Mouse (Mus musculus): ENCODE results near the gene Ipo9.

DNA sequence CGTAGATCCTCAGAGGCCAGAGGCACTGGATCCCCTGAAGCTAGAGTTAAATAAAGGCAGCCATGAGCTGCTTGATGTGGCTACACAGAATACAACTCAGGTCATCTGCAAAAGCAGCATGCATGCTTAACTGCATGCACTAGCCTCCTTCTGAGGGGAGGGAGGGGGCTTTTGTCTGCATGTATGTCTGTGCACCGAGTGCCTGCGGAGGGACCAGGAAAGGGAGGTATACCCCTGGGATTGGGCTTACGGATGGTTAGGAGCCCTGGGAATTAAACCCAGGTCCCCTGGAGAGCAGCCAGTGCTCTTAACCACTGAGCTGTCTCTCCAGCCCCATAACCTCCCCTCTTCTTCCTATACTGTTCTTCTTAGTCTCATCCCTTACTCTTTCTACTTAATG is 18.2 kb downstream of the Ipo9 start:
- TF ChIP-seq POLR2A (IDR thresholded peaks at IDR 0.05; ENCODE audit: low read depth, low read length) (no peak), CTCF (IDR thresholded peaks at IDR 0.05; ENCODE audit: extremely low read depth, insufficient read depth, insufficient read length, insufficient replicate concordance) (no peak)
